Mouse (Mus musculus) cortical plate, adult 2 months (tissue): Measurements from ENCODE around the gene Rapgef5.

Experiments
- CTCF ChIP-seq: fragments of 200-500 bp; IDR thresholded peaks from 2 replicates; pipeline ENCODE4 v1.5.1; 2011; ENCODE audit warnings: mild to moderate bottlenecking, control low read depth, low read length; ENCODE audit not compliant: insufficient read depth; ENCODE audit errors: extremely low read depth
- POLR2A ChIP-seq: fragments of 200-500 bp; IDR thresholded peaks from 2 replicates; pipeline ENCODE4 v1.6.1; 2011; ENCODE audit warnings: mild to moderate bottlenecking, low read length, control low read depth; ENCODE audit not compliant: insufficient read depth; ENCODE audit errors: extremely low read depth

DNA sequence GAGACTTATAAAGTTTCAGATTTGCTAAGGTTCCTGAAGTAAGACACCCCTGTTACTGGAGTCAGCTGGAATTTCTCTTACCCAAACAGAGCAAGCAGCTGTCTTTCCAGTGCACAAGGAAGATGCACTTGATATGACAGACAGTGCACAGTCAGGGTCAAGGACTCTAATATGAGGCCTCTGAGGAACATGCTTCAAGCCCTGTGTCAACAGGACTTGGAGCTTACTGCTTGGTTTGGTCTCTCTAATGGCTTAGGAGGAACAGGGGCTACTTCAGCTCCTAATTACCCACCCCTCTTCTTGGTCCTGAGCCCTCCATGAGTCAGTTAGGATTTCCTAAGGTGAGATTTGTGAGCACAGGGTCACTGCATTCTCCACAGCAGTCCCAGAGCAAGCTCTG, 244.6 kb downstream of the Rapgef5 start:
- TF ChIP-seq POLR2A, result no peak
- no peak for TF ChIP-seq CTCF
